Mouse (Mus musculus): ENCODE results near the gene Sppl2b.
"Not testable (repeated sequence)": the region's sequence is repeated elsewhere in the genome, so short reads cannot be mapped to it uniquely, and the experiment has no call there.

The Sppl2b gene

DNA sequence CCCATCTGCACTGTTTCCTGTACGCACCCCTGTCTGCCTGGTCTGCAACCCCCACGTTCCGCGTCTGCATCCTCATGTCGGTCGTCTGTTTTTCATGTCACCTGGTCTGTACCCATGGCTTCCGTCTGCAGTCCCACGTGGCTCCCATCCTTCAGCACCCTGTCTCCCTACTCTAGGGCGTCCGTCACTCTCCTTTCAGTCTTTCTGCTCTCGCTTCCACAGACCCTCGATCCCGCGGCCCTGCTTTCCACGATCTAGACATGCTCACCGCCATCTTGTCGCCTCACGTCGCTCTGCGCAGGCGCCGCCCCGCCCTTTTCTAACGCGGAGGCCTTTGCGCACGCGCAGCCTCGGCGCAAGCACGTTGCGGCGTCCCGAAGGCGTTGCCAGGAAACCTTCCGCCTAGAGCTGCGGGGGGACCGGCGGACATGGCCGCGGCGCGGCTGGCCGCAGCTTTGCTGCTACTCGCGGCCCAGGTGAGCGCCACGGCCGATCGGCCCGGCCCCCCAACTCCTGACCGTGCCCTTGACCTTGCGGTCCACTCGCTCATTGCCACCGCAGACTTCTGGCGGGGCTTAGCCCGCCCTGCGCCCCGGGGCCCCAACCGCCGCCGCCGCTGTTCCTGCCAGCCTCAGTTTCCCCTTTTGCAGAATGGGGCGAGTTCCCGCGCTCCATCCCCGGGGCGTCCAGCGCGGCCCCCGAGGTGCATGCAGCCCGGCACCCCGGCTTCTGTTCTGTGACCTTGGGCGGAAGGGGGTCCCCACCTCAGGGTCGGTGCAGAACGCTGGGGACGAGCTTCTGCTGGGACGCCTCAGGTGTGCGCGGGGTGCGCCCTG lies at the start of gene Sppl2b, which contains the start of gene Lsm7:
Gene Sppl2b (plus strand): TSS at position 363 of the 836 bp plus-strand sequence.
Gene Lsm7 (minus strand): TSS at position 297 of the 836 bp plus-strand sequence.
- DNase-seq, result peak; percentile 98

DNA sequence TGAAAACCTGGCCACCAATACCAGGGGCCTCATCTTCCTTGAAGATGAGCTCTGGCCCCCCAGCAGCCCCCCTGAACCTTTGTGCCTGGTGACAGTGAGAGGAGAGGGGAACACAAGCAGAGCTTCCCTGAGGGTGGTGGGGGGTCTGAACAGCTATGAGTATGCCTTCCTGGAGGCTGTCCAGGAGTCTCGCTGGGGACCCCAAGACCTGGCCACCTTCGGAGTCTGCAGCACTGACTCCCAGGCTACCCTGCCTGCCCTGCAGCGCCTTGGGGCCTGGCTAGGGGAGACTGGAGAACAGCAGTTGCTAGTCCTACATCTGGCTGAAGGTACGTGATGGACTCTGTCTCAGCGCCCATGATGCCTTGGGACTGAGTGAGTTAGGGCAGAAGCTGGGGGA lies 49.8 kb upstream of the Sppl2b start:
- no peak for DNase-seq

DNA sequence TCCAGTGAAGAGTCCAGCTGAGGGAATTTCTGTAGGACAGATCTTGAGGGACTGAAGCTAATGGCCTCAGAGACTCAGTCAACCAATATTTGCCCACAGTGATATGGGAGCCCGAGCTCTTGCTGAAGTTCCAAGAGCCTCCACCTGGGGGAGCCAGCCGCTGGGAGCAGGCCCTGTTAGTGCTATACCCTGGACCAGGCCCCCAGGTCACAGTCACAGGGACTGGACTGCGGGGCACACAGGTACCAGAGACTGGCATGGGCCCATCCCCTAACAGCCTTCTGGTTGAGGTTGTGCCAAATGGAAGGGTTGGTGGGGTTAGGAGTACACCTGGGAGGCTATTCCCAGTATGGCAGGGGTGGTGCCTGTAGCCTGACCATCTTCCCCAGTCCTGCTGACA lies 49.1 kb upstream of the Sppl2b start:
- DNase-seq, result peak; percentile 76

DNA sequence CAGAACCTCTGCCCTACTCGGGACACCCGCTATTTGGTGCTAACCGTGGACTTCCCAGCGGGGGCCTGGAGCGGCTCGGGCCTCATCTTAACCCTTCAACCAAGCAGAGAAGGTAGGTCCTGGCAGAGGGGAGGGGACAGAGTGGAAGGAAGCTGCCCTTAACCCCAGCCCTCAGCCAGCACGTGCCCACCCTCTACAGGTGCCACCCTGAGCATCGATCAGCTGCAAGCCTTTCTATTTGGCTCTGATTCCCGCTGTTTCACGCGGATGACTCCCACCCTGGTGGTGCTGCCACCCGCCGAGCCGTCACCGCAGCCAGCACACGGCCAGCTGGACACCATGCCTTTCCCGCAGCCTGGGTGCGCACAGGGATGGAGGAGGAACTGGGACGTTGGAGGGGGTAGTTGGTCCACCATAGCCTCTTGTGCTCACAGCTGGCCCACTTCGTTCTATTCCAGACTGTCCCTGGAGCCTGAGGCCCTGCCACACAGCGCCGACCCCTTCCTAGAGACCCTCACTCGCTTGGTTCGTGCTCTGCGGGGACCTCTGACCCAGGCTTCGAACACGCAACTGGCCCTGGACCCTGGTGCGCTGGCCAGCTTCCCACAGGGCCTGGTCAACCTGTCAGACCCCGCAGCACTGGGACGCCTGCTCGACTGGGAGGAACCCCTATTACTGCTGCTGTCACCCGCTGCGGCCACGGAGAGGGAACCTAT lies 48.6 kb upstream of the Sppl2b start:
- no peak for DNase-seq

DNA sequence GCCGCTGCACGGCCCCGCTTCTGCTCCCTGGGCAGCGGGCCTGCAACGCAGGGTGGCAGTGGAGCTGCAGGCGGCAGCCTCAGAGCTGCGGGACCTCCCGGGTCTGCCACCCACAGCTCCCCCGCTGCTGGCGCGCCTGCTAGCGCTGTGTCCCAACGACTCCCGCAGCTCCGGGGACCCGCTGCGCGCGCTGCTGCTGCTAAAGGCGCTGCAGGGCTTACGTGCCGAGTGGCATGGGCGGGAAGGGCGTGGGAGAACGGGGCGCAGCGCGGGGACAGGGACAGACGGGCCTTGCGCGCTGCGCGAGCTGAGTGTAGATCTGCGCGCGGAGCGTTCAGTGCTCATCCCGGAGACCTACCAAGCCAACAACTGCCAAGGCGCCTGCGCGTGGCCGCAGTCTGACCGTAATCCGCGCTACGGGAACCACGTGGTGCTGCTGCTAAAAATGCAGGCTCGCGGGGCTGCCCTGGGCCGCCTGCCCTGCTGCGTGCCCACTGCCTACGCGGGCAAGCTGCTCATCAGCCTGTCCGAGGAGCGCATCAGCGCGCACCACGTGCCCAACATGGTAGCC lies 47.9 kb upstream of the Sppl2b start:
- peak; percentile 89 for DNase-seq

DNA sequence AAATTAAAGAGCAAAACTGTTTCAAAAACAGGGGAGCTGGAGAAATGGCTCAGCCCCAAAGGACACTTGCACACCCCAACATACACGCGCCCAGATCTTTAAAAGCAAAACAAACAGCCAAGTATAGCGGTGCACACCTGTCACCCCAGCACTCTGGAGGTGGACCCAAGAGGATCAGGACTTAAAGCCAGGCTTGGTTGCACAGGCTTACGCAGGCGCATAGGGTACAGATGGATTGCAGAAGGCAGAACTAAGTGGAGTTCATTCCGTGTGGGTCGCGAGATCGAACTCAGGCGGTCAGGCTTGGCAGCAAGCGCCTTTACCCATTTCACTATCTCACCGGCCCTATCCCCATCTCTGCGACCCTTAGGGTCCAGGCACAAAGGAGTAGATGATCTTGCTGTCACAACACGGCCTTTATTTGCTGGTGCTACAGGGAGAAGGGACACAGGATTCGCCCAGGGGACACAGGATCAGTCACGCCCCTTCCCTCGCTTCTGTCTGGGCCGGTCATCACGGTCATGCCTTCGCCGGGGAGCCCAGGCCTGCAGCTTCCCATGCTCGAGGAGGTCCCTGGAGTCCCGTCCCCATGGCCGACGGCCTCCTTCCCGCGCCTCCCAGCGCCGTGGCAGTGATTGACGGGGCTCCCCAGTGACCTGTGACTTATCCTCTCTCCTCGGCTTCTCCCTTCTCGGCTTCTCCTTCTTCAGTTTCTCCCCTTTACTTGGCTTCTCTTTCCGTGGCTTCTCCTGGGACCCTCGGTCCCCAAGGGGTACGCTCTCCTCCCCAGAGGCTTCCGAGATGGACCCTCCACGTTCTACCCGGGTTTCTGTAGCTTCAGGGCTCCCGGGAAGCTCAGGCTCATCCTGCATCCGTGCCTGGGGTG lies 46.7 kb upstream of the Sppl2b start:
- no peak for DNase-seq

DNA sequence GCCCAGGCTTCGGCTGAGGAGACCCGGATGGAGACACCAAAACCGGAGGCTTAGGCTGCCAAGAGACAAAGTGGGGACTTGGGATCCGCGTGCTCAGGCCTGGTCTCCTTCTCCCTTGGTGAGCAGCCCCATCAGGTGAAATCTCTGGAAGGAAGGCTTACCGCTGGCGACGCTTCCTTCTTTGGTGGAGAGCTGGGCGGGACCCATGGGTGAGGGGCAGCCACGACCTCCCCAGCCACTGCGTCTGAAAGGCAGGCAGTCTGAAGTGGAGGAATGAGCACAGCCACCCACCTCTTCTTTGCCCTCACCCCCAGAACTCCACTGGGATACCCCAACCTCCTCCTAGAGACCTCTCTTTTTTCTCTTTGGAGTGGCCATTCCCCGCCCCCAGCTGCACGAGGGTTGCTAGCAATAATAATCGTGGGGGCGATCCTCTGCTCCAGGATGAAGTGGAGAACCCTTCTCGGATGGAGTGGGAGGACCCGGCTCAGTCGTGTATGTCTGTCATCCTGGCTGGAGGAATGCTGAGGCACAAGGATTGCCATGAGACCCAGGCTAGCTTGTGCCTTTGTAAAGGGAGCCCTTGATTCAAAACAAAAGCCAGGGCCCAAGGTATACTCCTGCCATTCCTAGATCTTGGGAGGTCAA lies 46.0 kb upstream of the Sppl2b start:
- no peak for DNase-seq

DNA sequence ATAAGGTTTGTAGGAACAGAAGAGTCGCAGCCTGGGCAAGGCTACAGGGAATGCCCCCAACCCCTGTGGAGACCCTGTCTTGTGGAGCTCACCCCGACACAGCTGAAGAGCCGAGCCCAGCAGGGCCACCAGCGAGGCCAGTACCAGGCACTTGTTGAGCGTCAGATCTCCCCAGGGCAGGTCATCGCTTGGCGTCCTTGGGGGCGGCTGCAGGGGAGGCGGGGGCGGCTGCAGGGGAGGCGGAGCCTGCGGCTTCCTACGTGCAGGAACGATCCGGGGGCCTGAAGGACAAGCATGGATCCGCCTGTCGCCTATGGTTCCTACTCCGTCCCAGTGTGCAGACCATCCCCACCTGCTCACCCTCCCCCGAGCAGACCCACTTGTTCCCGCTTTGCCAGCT lies 45.0 kb upstream of the Sppl2b start:
- DNase-seq, result no peak

DNA sequence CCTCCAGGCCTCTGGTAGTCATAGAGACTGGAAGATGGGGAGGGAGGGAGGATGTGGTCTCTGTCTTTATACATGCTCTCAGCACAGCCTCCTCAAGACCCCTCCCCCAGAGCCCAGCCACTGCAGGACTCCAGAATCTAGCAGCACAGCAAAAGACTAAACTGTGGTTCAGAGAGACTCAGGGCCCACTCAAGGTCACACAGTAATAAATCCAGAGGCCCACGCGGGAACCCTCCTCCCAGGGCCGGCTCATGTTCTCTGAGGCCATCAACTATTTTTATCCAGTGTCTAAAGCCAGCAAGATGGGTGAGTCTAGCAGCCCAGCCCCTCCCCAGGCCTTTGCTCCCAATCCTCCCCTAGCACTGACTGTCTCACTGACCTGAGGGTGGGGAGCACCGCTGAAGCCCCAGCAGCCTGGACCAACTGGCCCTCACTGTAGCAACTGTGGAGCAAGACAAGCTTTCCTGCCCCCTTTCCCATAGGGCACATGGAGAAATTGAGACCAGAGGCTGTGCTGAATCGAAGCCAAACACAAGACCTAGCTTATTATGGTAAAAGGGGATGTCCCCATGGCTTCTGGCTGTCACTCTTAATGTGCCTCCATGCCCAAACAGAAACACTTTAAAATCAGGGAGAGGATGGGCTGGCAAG lies 42.6 kb upstream of the Sppl2b start:
- no peak for DNase-seq

DNA sequence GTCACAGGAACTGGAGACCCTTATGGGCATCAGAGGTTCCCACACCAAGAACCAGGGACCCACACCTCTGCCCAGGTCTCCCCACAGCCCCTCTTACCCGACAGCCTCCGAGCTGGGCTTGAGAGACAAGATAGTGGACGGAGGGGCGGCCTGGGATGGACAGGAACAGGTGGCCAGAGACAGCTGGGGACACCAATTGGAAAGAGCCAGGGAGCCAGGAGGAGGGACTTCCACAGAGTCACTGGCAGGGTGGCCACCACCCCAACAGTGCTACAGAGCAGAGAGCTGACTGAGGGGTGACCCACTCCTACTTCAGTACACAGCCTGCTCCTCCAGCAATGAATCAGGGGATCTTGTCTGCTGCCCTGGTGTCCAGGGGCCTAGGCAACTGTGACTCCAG lies 41.7 kb upstream of the Sppl2b start, which contains the start of gene Jsrp1:
Gene Jsrp1 (minus strand): TSS at position 133 of the 400 bp plus-strand sequence.
- no peak for DNase-seq

DNA sequence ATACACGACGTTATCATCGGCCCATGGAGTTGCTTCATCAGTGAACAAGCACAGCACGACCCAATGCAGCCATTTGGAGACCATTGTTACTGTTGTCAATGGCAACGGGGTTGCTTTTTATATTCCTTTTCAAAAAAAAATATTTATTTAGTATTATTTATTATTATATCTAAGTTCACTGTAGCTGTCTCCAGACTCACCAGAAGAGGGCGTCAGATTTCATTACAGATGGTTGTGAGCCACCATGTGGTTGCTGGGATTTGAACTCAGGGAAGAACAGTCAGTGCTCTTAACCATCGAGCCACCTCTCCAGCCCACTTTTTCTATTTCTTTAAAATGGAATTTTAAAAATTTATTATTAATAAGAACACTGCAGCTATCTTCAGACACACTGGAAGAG lies 40.3 kb upstream of the Sppl2b start:
- no peak for DNase-seq

DNA sequence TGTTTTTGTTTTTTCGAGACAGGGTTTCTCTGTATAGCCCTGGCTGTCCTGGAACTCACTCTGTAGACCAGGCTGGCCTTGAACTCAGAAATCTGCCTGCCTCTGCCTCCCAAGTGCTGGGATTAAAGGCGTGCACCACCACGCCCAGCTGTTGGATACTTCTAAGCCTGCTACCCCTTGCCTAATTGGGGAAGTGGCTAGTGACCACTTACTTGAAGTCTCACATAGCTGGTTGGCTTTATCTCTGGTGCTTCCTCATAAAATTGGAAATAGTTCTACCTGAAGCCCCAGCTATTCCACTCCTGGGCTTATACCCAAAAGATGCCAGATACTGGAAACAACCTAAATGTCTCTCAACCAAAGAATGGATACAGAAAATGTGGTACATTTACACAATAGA lies 38.8 kb upstream of the Sppl2b start:
- not testable (repeated sequence) for DNase-seq

DNA sequence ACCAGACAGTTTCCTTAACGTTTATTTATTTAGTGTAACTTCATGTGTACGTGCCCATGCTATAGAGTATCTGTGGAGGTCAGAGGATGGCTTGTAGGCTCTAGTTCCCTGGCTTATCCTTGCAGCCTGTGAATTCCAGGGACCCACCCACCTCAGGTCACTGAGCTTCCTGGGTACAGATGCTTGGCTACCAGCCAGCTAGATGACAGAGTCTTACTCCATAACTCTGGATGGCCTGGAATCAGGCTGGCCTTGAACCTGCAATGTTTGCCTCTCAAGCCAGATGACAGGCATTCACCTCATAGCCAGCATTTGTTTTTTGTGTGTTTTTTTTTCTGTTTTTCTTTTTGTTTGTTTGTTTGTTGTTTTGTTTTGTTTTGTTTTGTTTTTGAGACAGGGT lies 37.9 kb upstream of the Sppl2b start:
- DNase-seq, result no peak

DNA sequence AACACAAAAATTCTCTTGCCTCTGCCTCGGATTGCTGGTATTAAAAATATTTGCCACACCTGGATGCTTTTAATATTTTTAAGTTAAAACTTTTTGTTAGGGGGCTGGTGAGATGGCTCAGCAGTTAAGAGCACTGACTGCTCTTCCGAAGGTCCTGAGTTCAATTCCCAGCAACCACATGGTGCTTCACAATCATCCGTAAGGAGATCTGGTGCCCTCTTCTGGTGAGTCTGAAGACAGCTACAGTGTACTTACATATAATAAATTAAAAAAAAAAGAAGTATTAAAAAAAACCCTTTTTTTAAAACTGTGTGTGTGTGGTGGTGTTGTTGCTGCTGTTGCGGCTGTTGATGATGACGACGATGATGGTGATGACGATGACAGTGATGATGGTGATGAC lies 37.1 kb upstream of the Sppl2b start:
- DNase-seq, result not testable (repeated sequence)

DNA sequence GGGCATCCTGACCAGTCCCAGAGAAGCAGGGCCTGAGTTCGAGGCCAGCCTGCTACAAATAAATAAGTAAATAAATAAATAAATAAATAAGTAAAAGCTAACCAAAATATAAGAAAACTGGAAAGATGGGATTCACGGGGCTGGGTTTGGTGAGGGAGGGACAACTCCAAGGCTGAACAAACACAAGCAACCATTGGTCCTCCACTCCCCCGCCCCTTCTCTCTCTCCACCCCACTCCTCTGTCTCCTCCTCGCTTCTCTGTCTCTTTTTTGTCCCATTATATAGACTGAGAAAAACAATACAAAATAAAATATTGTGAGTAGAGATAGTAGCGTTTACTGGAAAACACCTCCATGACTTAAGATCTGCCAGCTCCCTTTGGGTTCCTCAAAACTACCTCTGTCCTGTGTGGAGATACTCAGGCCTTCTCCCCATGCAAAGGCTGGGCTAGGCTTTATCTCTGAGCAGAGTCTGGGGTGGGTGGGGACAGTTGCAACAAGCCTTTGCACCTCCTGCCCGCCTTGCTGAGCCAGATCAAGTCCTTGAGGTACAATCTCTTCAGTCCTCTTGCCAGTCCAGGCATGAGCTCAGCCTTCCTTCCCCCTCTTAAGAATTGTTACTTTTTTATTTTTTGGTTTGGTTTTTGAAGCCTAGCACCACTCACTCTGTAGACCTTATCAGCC lies 36.3 kb upstream of the Sppl2b start:
- DNase-seq, result no peak

DNA sequence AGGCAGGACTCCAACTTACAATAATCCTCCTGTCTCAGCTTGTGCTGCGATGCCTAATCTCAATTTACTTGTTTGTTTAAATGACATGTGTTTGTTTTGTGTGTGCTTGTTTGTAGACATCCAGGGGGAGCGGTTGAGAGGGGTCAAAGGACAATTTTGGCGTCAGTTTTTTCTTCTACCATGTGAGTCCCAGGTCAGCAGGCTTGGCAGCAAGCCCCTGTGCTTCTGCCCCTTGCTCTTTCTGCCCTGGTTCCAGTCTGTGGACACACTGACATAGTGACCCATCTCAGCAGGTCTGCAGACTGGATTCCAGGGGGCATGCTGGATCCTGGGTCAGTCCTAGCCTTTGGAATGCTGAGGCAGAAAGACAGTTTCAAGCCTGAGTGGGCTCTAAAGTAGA lies 35.7 kb upstream of the Sppl2b start:
- no peak for DNase-seq

DNA sequence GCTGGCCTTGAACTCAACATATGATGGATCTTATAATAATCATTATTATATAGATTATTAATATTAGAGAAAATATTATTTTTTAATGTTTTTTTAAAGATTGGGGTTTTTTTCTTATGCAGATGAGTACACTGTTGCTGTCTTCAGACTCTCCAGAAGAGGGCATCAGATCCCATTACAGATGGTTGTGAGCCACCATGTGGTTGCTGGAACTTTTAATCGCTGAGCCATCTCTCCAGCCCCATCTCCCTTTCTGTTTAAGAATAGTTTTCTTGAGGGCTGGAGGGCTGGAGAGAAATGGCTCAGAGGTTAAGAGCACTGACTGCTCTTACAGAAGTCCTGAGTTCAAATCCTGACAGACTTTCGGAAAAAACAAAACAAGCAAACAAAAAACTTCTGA lies 33.1 kb upstream of the Sppl2b start:
- no peak for DNase-seq

DNA sequence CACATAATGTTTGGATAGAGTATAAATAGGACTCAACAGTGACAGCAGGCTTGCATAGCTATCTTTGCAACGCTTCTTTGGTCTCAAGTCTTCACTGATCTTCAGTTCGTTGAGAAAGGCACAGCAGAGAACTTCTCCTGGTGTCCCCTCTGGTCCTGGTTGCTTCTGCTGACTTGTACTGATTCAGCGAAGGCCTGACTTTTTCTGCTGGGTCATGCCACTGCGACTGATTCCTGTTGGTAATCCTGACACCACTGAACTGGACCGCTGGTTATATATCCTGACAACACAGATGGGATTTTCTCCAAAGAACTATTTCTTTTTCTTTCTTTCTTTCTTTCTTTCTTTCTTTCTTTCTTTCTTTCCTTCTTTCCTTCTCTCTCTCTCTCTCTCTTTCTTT lies 32.5 kb upstream of the Sppl2b start:
- no peak for DNase-seq

DNA sequence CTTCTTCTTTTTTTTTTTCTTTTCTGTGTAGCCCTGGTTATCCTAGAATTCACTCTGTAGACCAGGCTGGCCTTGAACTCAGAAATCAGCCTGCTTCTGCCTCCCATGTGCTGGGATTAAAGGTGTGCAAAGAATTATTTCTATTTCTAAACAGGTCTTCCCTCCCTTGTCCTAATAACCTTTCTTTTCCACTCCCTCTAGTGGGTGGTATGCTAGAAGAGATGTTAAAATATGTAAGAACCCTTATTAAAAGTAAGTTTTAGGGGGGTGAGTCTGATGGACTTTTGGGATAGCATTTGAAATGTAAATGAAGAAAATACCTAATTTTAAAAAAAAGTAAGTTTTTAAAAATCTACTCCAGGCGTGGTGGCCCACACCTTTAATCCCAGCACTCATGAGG lies 31.8 kb upstream of the Sppl2b start:
- DNase-seq, result no peak

DNA sequence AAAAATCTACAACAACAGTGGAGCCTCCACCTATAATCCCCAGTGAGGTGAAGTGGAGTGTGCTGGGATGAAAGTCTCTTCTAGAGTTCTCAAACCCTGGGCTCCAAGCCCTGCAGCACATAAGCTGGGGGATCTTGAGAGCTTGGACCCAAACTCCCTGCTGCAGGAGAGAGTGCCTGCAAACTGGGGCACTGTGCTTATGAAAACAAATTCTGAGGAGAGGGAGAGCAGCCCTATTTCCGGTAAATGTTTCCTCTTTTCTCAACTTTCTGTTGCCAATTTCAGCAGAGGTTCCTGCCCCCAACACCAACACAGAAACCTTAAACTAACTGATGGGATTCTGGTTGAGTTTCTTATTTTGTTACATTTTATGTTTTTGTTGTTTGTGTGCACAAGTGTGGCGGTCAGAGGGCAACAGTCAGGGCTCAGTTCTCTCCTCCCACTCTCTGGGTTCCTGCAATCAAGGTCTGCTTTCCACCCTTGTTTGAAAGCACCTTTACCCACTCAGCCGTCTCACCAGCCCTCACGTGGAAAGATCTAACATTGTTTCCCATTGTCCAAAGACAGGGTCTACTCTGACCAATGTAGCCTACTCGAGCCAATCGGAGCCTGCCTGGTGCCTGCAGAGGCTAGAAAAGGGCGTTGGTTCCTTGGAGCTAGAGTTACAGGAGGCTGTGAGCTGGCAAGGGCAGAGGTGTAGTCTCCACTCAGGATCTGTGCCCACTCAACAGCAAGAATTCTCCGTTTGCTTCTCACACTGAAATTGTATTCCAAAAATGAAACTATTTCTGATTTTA lies 31.0 kb upstream of the Sppl2b start:
- no peak for DNase-seq
